Mouse (Mus musculus): Measurements from ENCODE around the gene Fgfr2.
"Not testable (repeated sequence)": the region's sequence is repeated elsewhere in the genome, so short reads cannot be mapped to it uniquely, and the experiment has no call there.

GRCm38 (mm10) chr7:133095610-133096009, 27.5 kb downstream of the Fgfr2 start:
- not testable (repeated sequence) for TF ChIP-seq POLR2A (IDR thresholded peaks at IDR 0.05; ENCODE audit: low read depth, low read length); CTCF (IDR thresholded peaks at IDR 0.05; ENCODE audit: extremely low read depth, insufficient read length, insufficient replicate concordance, low read depth, low read length)

Data from small intestine, adult 2 months (tissue).